Mouse (Mus musculus): Measurements from ENCODE around the gene Rtn4rl1. TPM values are rescaled to one million over a fixed set of nuclear protein-coding genes. Genes with fewer than 3 reads are reported as not detected.

The Rtn4rl1 gene
- polyA plus RNA-seq, 1 experiment from 2014 or later = 16.5 TPM

DNA sequence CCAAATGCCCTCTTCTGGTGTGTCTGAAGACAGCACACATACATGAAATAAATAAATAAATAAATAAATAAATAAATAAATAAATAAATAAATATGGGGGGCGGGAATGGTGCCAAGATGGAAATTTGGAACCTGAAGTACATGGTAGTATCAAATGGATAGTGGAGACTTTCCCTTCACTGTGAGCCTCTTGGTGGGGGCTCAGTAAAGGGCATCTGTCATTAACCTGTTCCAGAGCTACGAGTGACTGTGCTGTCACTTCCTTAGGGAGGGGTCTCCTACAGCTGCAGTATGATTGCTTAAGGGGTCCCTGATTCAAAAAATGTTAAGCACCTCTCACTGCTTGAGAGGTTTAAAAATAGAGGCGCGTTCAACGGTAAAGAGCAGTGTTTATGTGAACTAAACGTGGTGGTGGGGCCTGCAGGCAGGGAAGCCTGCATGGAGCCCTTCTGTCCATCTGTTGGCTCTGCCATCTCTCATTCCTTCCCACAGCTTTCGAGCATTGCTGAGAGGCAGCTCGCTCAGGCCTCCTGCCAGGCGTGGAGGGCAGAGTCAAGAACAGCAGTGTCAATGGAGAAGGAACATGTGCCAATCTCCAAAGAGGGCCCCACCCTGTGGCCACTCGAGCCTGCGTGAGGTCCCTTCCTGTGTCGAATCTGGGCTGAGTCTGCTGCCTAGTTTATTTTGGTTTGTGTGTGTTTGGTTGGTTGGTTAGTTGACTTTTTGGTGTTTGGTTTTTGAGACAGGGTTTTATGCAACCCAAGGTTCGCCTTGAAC, 46.8 kb downstream of the Rtn4rl1 start:
- no peak for ATAC-seq (ENCODE audit: low FRiP score, low TSS enrichment)
- Histone ChIP-seq H3K27me3 (ENCODE audit: control insufficient read depth, insufficient read depth, low read length) (no peaks in the 10 kb centered on the region), H3K4me3 (replicated peaks; ENCODE audit: low read depth, low read length) (no peak overlapping the region), H3K27ac (replicated peaks; ENCODE audit: low read depth, low read length) (no peak overlapping the region), H3K36me3 (ENCODE audit: control insufficient read depth, insufficient read depth, low read length) (no peaks in the 10 kb centered on the region), H3K4me1 (ENCODE audit: control insufficient read depth, insufficient read depth, low read length) (peaks cover 17% of the 10 kb centered on the region), H3K4me2 (ENCODE audit: low read length) (no peak overlapping the region), H3K9ac (replicated peaks; ENCODE audit: low read length) (no peak overlapping the region), H3K9me3 (ENCODE audit: control insufficient read depth, low read length) (no peaks in the 10 kb centered on the region)
- DNase-seq = no peak
- 82% methylated on average over 13 of the region's 13 CpGs for WGBS

DNA sequence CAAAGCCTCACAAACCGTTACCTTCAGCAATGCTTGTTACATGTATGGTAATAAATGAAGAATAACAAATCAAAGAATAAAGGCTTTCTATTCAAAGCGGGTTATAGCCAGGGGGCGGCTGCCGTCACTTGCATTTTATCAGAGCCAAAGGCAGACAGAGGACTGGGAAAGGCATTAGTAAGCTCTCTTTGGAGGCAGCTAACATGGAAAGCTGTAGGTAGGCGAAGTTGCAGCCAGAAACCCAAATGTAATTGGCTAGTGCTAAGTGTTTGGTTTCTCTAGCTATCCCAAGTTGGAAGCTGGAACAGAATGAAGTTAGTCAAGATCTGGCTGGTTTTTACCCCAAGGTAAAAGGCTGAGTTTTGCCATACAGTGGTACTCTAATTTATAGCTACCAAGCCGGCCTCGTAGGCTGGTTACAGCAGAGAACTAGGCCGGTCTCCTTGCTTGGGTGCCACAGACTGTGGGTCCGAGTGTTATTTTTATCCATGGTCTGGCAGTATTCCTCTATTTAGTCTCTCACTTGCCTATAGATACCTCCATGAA, 49.2 kb downstream of the Rtn4rl1 start:
- Histone ChIP-seq H3K36me3 (ENCODE audit: control insufficient read depth, insufficient read depth, low read length) (no peaks in the 10 kb centered on the region), H3K4me2 (ENCODE audit: low read length) (no peak overlapping the region), H3K4me1 (ENCODE audit: control insufficient read depth, insufficient read depth, low read length) (peaks cover 18% of the 10 kb centered on the region), H3K27me3 (ENCODE audit: control insufficient read depth, insufficient read depth, low read length) (no peaks in the 10 kb centered on the region), H3K27ac (replicated peaks; ENCODE audit: low read depth, low read length) (no peak overlapping the region), H3K9me3 (ENCODE audit: control insufficient read depth, low read length) (no peaks in the 10 kb centered on the region), H3K4me3 (replicated peaks; ENCODE audit: low read depth, low read length) (no peak overlapping the region), H3K9ac (replicated peaks; ENCODE audit: low read length) (no peak overlapping the region)
- DNase-seq = peak; percentile 41
- no peak for ATAC-seq (ENCODE audit: low FRiP score, low TSS enrichment)
- 75% methylated on average over 9 of the region's 9 CpGs for WGBS

DNA sequence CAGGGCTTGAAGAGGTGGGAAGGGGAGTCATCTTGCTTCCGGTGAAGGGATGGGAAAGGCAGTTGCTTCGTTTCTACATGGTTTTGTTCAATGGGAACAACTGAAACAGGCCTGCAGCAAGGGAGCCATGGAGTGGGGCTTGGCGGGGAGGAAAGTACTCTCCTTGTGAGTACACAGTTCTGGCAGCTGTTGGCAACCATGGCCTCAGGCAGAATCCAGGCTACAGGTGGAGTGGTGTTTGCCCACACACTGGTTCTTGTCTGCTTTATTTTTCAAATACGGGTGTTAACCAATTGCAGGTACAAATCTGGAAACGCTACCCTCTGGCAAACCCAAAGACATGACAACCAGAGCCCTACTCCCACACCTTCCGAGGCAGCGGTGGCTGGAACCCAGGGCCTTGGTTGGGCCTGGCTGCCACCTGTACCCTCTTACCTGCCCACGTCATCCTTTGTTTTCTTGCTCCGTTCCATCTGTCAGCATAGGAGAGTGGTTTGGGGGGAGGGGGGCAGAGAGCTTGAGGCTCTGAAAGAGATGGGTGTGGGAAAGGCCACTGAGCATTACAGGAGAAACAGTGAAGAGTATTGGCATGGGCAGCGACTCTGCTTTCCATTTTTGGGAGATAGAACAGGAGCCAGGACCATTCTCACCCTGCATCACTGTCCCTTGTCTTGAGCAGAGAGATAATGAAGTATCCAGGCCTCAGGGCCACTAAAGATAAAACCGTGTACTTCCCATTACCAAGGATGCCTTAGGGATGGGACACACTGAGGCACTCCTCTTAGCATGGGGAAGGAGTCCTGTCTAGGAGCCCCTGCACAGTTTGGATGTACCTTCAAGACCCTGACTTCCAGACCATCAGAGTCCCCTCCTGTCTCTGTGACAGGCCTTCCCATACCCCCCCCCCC, 51.0 kb downstream of the Rtn4rl1 start:
- H3K4me2 ChIP-seq (ENCODE audit: low read length) = no peak overlapping the region
- WGBS = 81% methylated on average over 11 of the region's 11 CpGs
- H3K27ac ChIP-seq (replicated peaks; ENCODE audit: low read depth, low read length) = no peak overlapping the region
- peaks cover 31% of the 10 kb centered on the region for H3K4me1 ChIP-seq (ENCODE audit: control insufficient read depth, insufficient read depth, low read length)
- no peaks in the 10 kb centered on the region for H3K27me3 ChIP-seq (ENCODE audit: control insufficient read depth, insufficient read depth, low read length)
- no peaks in the 10 kb centered on the region for H3K36me3 ChIP-seq (ENCODE audit: control insufficient read depth, insufficient read depth, low read length)
- H3K9me3 ChIP-seq (ENCODE audit: control insufficient read depth, low read length) = no peaks in the 10 kb centered on the region
- DNase-seq (no peak), ATAC-seq (ENCODE audit: low FRiP score, low TSS enrichment) (no peak; the same call in 1 of the 2 replicates)
- H3K4me3 ChIP-seq (replicated peaks; ENCODE audit: low read depth, low read length) = no peak overlapping the region
- H3K9ac ChIP-seq (replicated peaks; ENCODE audit: low read length) = no peak overlapping the region

DNA sequence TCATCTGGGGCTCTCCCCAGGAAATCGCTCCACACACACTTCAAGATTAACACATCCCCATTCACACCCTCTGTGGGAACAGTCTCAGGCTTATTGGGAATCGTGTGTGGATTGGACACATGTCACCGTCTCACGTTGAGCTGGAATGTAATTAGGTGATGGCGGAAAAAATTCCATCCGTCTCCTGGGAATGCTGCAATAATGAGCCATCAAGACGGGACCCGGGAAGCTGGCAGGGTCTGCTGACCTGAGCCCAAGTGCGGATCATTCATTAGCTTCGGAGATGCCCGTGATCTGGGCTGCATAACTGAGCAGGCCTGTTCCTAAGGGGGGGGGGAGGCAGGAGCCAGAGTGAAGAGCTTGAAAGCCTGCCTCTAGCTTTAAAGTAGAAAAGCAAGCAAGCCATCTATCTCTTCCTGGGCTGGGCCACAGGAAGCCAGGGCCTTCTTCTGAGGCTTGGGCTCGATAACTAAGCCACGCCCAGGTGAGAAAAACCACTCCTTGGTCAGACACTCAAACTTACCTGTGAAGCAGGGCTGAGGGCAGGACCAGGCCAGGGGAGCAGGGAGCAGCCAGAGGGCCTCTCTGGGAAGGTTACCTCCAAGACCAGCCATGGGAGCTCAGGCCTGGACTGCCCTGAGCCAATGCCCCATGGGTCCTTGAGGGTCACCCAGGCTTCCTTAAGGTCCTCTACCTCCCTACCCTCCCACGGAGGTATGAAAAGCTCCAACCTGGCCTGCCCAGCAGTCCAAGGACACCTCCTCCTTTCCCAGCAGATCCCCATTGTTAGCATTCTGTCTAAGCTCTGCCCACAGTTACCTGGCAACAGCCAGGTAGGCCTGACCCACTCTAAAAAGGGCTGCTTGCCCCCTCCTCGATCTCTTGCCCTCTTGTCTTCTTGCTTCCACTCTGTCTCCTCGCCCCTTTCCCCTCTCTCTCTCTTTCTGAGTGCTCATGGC, 52.1 kb downstream of the Rtn4rl1 start:
- no peak overlapping the region for H3K4me3 ChIP-seq (replicated peaks; ENCODE audit: low read depth, low read length)
- peak overlapping the region; percentile 52; the same call in 1 of the 2 replicates for H3K27ac ChIP-seq (replicated peaks; ENCODE audit: low read depth, low read length)
- H3K4me2 ChIP-seq (ENCODE audit: low read length) = no peak overlapping the region
- whole genome bisulfite sequencing = 29% methylated on average over 16 of the region's 16 CpGs
- 0 out of 2 replicates have a peak overlapping the region, but pooled peaks have one; percentile 7 for H3K9ac ChIP-seq (replicated peaks; ENCODE audit: low read length)
- peak; percentile 67 for DNase-seq
- H3K4me1 ChIP-seq (ENCODE audit: control insufficient read depth, insufficient read depth, low read length) = peaks cover 40% of the 10 kb centered on the region
- ATAC-seq (ENCODE audit: low FRiP score, low TSS enrichment) = peak; percentile 53; the same call in 1 of the 2 replicates
- no peaks in the 10 kb centered on the region for H3K27me3 ChIP-seq (ENCODE audit: control insufficient read depth, insufficient read depth, low read length)
- H3K9me3 ChIP-seq (ENCODE audit: control insufficient read depth, low read length) = no peaks in the 10 kb centered on the region
- no peaks in the 10 kb centered on the region for H3K36me3 ChIP-seq (ENCODE audit: control insufficient read depth, insufficient read depth, low read length)

DNA sequence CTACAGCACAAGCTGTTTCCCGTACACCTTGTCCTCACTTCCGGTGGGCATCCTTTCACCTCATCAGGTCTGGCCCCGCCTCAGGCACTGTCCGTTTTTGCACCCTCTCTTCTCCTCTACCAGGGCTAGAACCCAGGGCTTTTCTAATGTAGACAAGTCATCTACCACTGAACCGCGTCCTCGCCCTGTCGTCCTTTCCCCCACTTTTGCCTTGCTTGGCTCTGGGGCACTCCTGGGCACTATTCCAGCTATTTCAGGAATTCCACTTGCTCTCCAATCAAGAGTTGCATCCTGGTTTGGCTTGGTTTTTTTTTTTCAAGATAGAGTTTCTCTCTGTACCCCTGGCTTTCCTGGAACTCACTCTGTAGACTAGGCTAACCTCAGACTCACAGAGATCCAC, 53.0 kb downstream of the Rtn4rl1 start:
- WGBS = 89% methylated on average over 8 of the region's 8 CpGs
- ATAC-seq (ENCODE audit: low FRiP score, low TSS enrichment) (no peak), DNase-seq (no peak)
- Histone ChIP-seq H3K36me3 (ENCODE audit: control insufficient read depth, insufficient read depth, low read length) (no peaks in the 10 kb centered on the region), H3K4me1 (ENCODE audit: control insufficient read depth, insufficient read depth, low read length) (peaks cover 40% of the 10 kb centered on the region), H3K27ac (replicated peaks; ENCODE audit: low read depth, low read length) (no peak overlapping the region), H3K9ac (replicated peaks; ENCODE audit: low read length) (no peak overlapping the region), H3K9me3 (ENCODE audit: control insufficient read depth, low read length) (no peaks in the 10 kb centered on the region), H3K27me3 (ENCODE audit: control insufficient read depth, insufficient read depth, low read length) (no peaks in the 10 kb centered on the region), H3K4me3 (replicated peaks; ENCODE audit: low read depth, low read length) (no peak overlapping the region), H3K4me2 (ENCODE audit: low read length) (no peak overlapping the region)

DNA sequence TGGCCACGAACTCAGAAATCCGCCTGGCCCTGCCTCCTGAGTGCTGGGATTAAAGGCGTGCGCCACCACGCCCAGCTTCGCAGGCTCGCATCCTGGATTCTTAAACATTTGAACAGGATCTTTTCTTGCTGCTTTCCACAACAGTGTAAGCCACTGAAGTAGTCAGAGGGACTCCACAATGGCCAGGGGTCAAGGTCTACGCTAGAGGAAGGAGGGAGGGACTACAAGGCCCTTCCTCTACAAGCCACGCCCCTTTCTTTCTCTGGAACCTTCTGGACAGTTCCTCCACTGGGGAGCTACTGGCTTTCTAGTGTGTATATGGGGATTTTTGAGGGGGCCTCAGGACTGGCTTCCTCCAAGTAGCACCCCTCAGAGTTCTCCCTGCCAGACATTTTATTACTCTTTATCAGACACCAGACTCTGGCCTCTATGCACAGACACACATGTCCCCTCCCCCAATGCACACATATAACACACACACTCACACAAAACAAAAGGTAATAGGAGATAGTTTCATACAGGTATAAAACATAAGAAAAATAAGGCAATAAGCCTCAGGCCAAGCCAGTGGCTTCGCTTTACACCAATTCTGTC, 53.7 kb downstream of the Rtn4rl1 start:
- H3K36me3 ChIP-seq (ENCODE audit: control insufficient read depth, insufficient read depth, low read length) = no peaks in the 10 kb centered on the region
- H3K4me2 ChIP-seq (ENCODE audit: low read length) = no peak overlapping the region
- no peak overlapping the region for H3K4me3 ChIP-seq (replicated peaks; ENCODE audit: low read depth, low read length)
- H3K9me3 ChIP-seq (ENCODE audit: control insufficient read depth, low read length) = no peaks in the 10 kb centered on the region
- H3K9ac ChIP-seq (replicated peaks; ENCODE audit: low read length) = no peak overlapping the region
- no peak for ATAC-seq (ENCODE audit: low FRiP score, low TSS enrichment)
- no peaks in the 10 kb centered on the region for H3K27me3 ChIP-seq (ENCODE audit: control insufficient read depth, insufficient read depth, low read length)
- 88% methylated on average over 10 of the region's 10 CpGs for WGBS
- no peak for DNase-seq
- peaks cover 40% of the 10 kb centered on the region for H3K4me1 ChIP-seq (ENCODE audit: control insufficient read depth, insufficient read depth, low read length)
- no peak overlapping the region for H3K27ac ChIP-seq (replicated peaks; ENCODE audit: low read depth, low read length)

DNA sequence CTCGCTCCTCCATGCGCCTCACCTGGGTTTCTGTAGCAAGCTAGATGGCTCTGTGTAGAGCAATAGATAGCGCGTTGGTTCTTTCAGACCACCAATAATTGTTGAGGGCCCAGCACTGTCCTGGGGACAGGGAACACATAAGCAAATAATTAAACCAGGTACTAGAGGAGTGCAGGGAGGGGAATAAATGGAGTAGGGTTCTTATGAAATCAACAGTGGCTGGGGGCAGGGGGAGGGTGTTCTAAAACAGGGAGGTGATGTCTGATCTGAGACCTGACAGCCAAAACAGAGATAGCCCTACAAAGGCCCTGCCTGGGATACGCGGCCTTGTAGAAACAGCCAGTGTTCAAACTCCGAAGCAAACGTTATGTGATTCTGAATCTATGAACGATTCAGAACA, 56.0 kb downstream of the Rtn4rl1 start:
- Histone ChIP-seq H3K36me3 (ENCODE audit: control insufficient read depth, insufficient read depth, low read length) (no peaks in the 10 kb centered on the region), H3K9ac (replicated peaks; ENCODE audit: low read length) (no peak overlapping the region), H3K27ac (replicated peaks; ENCODE audit: low read depth, low read length) (peak overlapping the region; percentile 52), H3K4me3 (replicated peaks; ENCODE audit: low read depth, low read length) (no peak overlapping the region), H3K4me1 (ENCODE audit: control insufficient read depth, insufficient read depth, low read length) (peaks cover 39% of the 10 kb centered on the region), H3K9me3 (ENCODE audit: control insufficient read depth, low read length) (no peaks in the 10 kb centered on the region), H3K27me3 (ENCODE audit: control insufficient read depth, insufficient read depth, low read length) (no peaks in the 10 kb centered on the region), H3K4me2 (ENCODE audit: low read length) (no peak overlapping the region)
- no peak for DNase-seq
- WGBS = 76% methylated on average over 9 of the region's 9 CpGs
- no peak for ATAC-seq (ENCODE audit: low FRiP score, low TSS enrichment)
